Mouse (Mus musculus) embryonic facial prominence, embryonic 14.5 days (tissue): Measurements from ENCODE around the gene Kank2. TPM values are rescaled to one million over a fixed set of nuclear protein-coding genes. Genes with fewer than 3 reads are reported as not detected.
A peak's percentile ranks its signal among the peaks of the same experiment; 100 is the strongest.

Experiments used
- ATAC-seq: fragments of 200-750 bp; cut with Nextera tagmentation; 2 replicates; pipeline ENCODE4 v1.8.0; 2017; ENCODE audit warnings: low read depth, moderate number of reproducible peaks, moderate TSS enrichment
- DNase-seq: peaks from one replicate; pipeline ENCODE4 v3.0.0-alpha.2; 2015; ENCODE audit warnings: low spot score
- H3K27ac ChIP-seq: fragments of 300-500 bp; sonication (generic); replicated peaks from 2 replicates; pipeline ENCODE4 v1.5.1; 2014; ENCODE audit warnings: low read depth, mild to moderate bottlenecking, low read length, moderate library complexity
- H3K27me3 ChIP-seq: fragments of 300-500 bp; sonication (generic); replicated peaks from 2 replicates; pipeline ENCODE4 v1.6.1; 2014; ENCODE audit warnings: low read length; ENCODE audit not compliant: control insufficient read depth, insufficient read depth
- H3K36me3 ChIP-seq: fragments of 300-500 bp; sonication (generic); 2 replicates; pipeline ENCODE4 v1.6.1; 2014; ENCODE audit warnings: low read length, mixed read lengths; ENCODE audit not compliant: control insufficient read depth, insufficient read depth
- H3K4me1 ChIP-seq: fragments of 300-500 bp; sonication (generic); 2 replicates; pipeline ENCODE4 v1.6.1; 2014; ENCODE audit warnings: antibody characterized with exemption, low read length; ENCODE audit not compliant: control insufficient read depth, insufficient read depth
- H3K4me2 ChIP-seq: fragments of 300-500 bp; sonication (generic); 2 replicates; pipeline ENCODE4 v1.6.1; 2014; ENCODE audit warnings: low read depth, mild to moderate bottlenecking, low read length, moderate library complexity, mixed read lengths
- H3K4me3 ChIP-seq: fragments of 300-500 bp; sonication (generic); 2 replicates; pipeline ENCODE4 v1.5.1; 2014; ENCODE audit warnings: low read depth, mild to moderate bottlenecking, low read length
- H3K9ac ChIP-seq: fragments of 300-500 bp; sonication (generic); 2 replicates; pipeline ENCODE4 v1.6.1; 2014; ENCODE audit warnings: low read depth, mild to moderate bottlenecking, low read length, moderate library complexity, mixed read lengths
- H3K9me3 ChIP-seq: fragments of 300-500 bp; sonication (generic); 2 replicates; pipeline ENCODE4 v1.6.1; 2016; ENCODE audit warnings: low read length; ENCODE audit not compliant: control insufficient read depth
- WGBS: fragments of 180-500 bp; shearing (Covaris S2); extraction: QIAGEN DNeasy Blood & Tissue Kit; methylation state at CpG from one replicate; pipeline ENCODE4 v1.1.7; 2014; 5-methylcytosine and 5-hydroxymethylcytosine counted together
- polyA plus RNA-seq: library from polyadenylated mRNA; unstranded; fragments of >200 nt; fragmentation: Nextera tagmentation; extraction: Ambion mirVana; gene quantifications from 2 replicates; pipeline ENCODE4 v1.2.1, GENCODE M21; 2014

Kank2 gene
- polyA plus RNA-seq, 1 experiment from 2014 or later = 12.1 TPM

GRCm38 (mm10) chr9:21806976-21807375, 8.4 kb upstream of the Kank2 start:
- Histone ChIP-seq H3K27me3 (no peaks in the 10 kb centered on the region), H3K4me2 (no peak overlapping the region), H3K36me3 (peaks cover 18% of the 10 kb centered on the region; the same call in 1 of the 2 replicates), H3K27ac (no peak overlapping the region), H3K9me3 (no peaks in the 10 kb centered on the region), H3K4me3 (no peak overlapping the region), H3K4me1 (no peaks in the 10 kb centered on the region), H3K9ac (no peak overlapping the region)
- no peak for DNase-seq
- no peak for ATAC-seq
- 80% methylated on average over 11 of the region's 11 CpGs for WGBS

GRCm38 (mm10) chr9:21806363-21806762, 7.8 kb upstream of the Kank2 start:
- 57% methylated on average over 3 of the region's 3 CpGs for WGBS
- Histone ChIP-seq H3K4me2 (no peak overlapping the region), H3K27ac (no peak overlapping the region), H3K9me3 (no peaks in the 10 kb centered on the region), H3K4me3 (no peak overlapping the region), H3K36me3 (peaks cover 20% of the 10 kb centered on the region), H3K27me3 (no peaks in the 10 kb centered on the region), H3K4me1 (no peaks in the 10 kb centered on the region), H3K9ac (no peak overlapping the region)
- no peak for DNase-seq
- ATAC-seq = no peak

GRCm38 (mm10) chr9:21803986-21804644, 5.6 kb upstream of the Kank2 start:
- H3K4me1 ChIP-seq = no peaks in the 10 kb centered on the region
- H3K27ac ChIP-seq = peak overlapping the region; percentile 71
- DNase-seq (peak; percentile 88), ATAC-seq (peak; percentile 93)
- 0 out of 2 replicates have a peak overlapping the region, but pooled peaks have one; percentile 41 for H3K9ac ChIP-seq
- no peaks in the 10 kb centered on the region for H3K27me3 ChIP-seq
- WGBS = 41% methylated on average over 13 of the region's 13 CpGs
- peak overlapping the region; percentile 34 for H3K4me2 ChIP-seq
- no peak overlapping the region for H3K4me3 ChIP-seq
- no peaks in the 10 kb centered on the region for H3K9me3 ChIP-seq
- H3K36me3 ChIP-seq = peaks cover 17% of the 10 kb centered on the region; the same call in 1 of the 2 replicates

GRCm38 (mm10) chr9:21801591-21801990, 3.0 kb upstream of the Kank2 start:
- Histone ChIP-seq H3K9ac (no peak overlapping the region), H3K4me3 (no peak overlapping the region), H3K36me3 (peaks cover 17% of the 10 kb centered on the region; the same call in 1 of the 2 replicates), H3K27ac (no peak overlapping the region), H3K4me1 (peaks cover 12% of the 10 kb centered on the region), H3K4me2 (no peak overlapping the region), H3K27me3 (no peaks in the 10 kb centered on the region), H3K9me3 (no peaks in the 10 kb centered on the region)
- 87% methylated on average over 7 of the region's 7 CpGs for WGBS
- ATAC-seq = no peak
- no peak for DNase-seq

GRCm38 (mm10) chr9:21801121-21801520, 2.6 kb upstream of the Kank2 start:
- 75% methylated on average over 7 of the region's 7 CpGs for WGBS
- peaks cover 17% of the 10 kb centered on the region; the same call in 1 of the 2 replicates for H3K36me3 ChIP-seq

DNA sequence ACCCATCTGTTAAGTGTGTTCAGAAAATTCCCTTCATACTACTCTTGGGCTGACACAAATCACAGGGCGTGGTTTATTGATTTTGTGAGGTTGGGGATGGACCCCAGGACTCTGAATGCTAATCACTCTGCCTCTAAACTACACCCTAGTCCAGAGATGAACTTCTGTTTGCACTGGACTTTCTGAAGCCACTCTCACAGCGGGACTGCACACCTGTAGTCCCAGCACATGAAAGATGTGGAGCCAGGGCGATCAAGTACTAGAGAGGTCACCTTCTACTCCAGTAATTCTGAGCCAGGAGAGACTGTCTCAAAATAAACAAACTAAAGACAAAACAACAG, 436 bp upstream of the Kank2 start:
- Histone ChIP-seq H3K4me2 (peak overlapping the region; percentile 68), H3K27me3 (no peaks in the 10 kb centered on the region), H3K4me3 (peak overlapping the region; percentile 87), H3K4me1 (peaks cover 21% of the 10 kb centered on the region), H3K9ac (peak overlapping the region; percentile 91; the same call in 1 of the 2 replicates), H3K27ac (peak overlapping the region; percentile 96), H3K9me3 (no peaks in the 10 kb centered on the region), H3K36me3 (peaks cover 36% of the 10 kb centered on the region)
- 50% methylated on average over 3 of the region's 3 CpGs for WGBS
- DNase-seq (no peak), ATAC-seq (no peak)

More at GRCm38 (mm10) chr9:21801121-21801520, 2.6 kb upstream of the Kank2 start:
- no peak overlapping the region for H3K4me3 ChIP-seq
- no peaks in the 10 kb centered on the region for H3K27me3 ChIP-seq
- DNase-seq (no peak), ATAC-seq (no peak)
- H3K4me2 ChIP-seq = no peak overlapping the region
- H3K4me1 ChIP-seq = peaks cover 17% of the 10 kb centered on the region
- H3K27ac ChIP-seq = no peak overlapping the region
- no peaks in the 10 kb centered on the region for H3K9me3 ChIP-seq
- no peak overlapping the region for H3K9ac ChIP-seq

DNA sequence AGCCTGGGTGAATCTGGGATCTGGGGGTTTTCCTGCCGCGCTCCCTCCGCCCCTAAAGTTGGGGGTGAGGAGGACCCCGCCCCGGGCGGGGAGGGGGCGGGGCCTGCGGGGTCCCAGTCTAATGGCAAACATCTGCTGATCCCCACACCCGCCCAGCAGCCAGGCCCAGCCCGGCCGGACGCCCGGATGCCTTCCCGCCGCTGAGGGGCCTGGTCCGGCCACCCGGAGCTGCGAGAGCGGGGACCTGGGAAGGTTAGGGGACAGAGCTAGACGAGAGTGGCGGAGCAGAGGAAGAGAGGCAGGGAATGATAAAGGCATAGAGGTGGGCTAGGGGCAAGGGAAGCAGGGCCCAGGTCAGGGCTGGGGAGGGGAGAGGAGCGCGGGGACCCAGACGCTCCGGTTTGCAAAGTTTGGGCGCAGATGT, 611 bp downstream of the Kank2 start:
- Histone ChIP-seq H3K4me3 (peak overlapping the region; percentile 87), H3K4me2 (peak overlapping the region; percentile 68), H3K36me3 (peaks cover 46% of the 10 kb centered on the region), H3K9me3 (no peaks in the 10 kb centered on the region), H3K27ac (peak overlapping the region; percentile 96), H3K27me3 (no peaks in the 10 kb centered on the region), H3K9ac (peak overlapping the region; percentile 91), H3K4me1 (peaks cover 23% of the 10 kb centered on the region)
- WGBS = 0% methylated on average over 19 of the region's 26 CpGs
- ATAC-seq (peak; percentile 69), DNase-seq (peak; percentile 86)

GRCm38 (mm10) chr9:21796919-21797318, 1.6 kb downstream of the Kank2 start:
- peak overlapping the region; percentile 87 for H3K4me3 ChIP-seq
- DNase-seq (no peak), ATAC-seq (no peak)
- whole genome bisulfite sequencing = 55% methylated on average over 3 of the region's 3 CpGs
- H3K9me3 ChIP-seq = no peaks in the 10 kb centered on the region
- H3K27me3 ChIP-seq = no peaks in the 10 kb centered on the region
- peaks cover 44% of the 10 kb centered on the region for H3K36me3 ChIP-seq
- H3K4me2 ChIP-seq = peak overlapping the region; percentile 68
- peaks cover 29% of the 10 kb centered on the region for H3K4me1 ChIP-seq
- peak overlapping the region; percentile 96 for H3K27ac ChIP-seq
- H3K9ac ChIP-seq = peak overlapping the region; percentile 52

- peak overlapping the region; percentile 52 for H3K9ac ChIP-seq
- ATAC-seq (no peak), DNase-seq (peak; percentile 26)
- 12% methylated on average over 3 of the region's 3 CpGs for WGBS
- H3K27me3 ChIP-seq = no peaks in the 10 kb centered on the region
- H3K9me3 ChIP-seq = no peaks in the 10 kb centered on the region
- peak overlapping the region; percentile 96; the same call in 1 of the 2 replicates for H3K27ac ChIP-seq
- H3K4me3 ChIP-seq = peak overlapping the region; percentile 87
- H3K36me3 ChIP-seq = peaks cover 44% of the 10 kb centered on the region
- H3K4me2 ChIP-seq = peak overlapping the region; percentile 68
- peaks cover 30% of the 10 kb centered on the region for H3K4me1 ChIP-seq
Measured at GRCm38 (mm10) chr9:21796259-21796658, 2.3 kb downstream of the Kank2 start.
